Mouse (Mus musculus) liver, adult 2 months (tissue): Measurements from ENCODE around the gene Fadd.

Experiments used
- CTCF ChIP-seq: fragments of 200-500 bp; IDR thresholded peaks from 2 replicates; pipeline ENCODE4 v1.5.1; 2011; ENCODE audit warnings: low read depth, low read length, control low read depth
- POLR2A ChIP-seq: fragments of 200-500 bp; IDR thresholded peaks from 2 replicates; pipeline ENCODE4 v1.6.1; 2011; ENCODE audit warnings: low read length, control low read depth; ENCODE audit not compliant: insufficient read depth; ENCODE audit errors: extremely low read depth

GRCm38 (mm10) chr7:144620721-144621681, 38.7 kb upstream of the Fadd start:
- TF ChIP-seq CTCF (no peak), POLR2A (no peak)
